Mouse (Mus musculus) stomach, postnatal 0 days (tissue): ENCODE measurements at regions not wholly inside any gene's neighbourhood (a gene's known extent, or its start where the extent isn't known, plus 50 kb on each side); places are given as distances from the start of the nearest gene placed in this dataset.

ENCODE experiments used
- CTCF ChIP-seq: IDR thresholded peaks from 2 replicates; pipeline ENCODE4 v1.5.1; 2016; ENCODE audit warnings: antibody characterized with exemption, low read depth, mild to moderate bottlenecking, moderate library complexity
- EP300 ChIP-seq: optimal IDR thresholded peaks from 2 replicates; pipeline ENCODE3; 2016; ENCODE audit warnings: antibody characterized with exemption

GRCm38 (mm10) chr13:102595602-102596001, 97.8 kb upstream of the Cd180 start:
- no peak for TF ChIP-seq CTCF
- TF ChIP-seq EP300 = no peak
